Mouse (Mus musculus) E14TG2a.4 (cell line): ENCODE measurements around the gene Tek.

Experiments
- CTCF ChIP-seq: conservative IDR thresholded peaks from 2 replicates; pipeline ENCODE4 v1.5.1; 2014; ENCODE audit warnings: low read length
- NANOG ChIP-seq: IDR thresholded peaks from 2 replicates; pipeline ENCODE4 v1.6.1; 2014; ENCODE audit warnings: borderline replicate concordance, low read length, mixed read lengths

- TF ChIP-seq CTCF (no peak), NANOG (no peak)
Observed at GRCm38 (mm10) chr4:94837061-94837460, 98.0 kb downstream of the Tek start.
